Mouse (Mus musculus) ES-E14 (cell line): ENCODE measurements at regions not wholly inside any gene's neighbourhood (a gene's known extent, or its start where the extent isn't known, plus 50 kb on each side); places are given as distances from the start of the nearest gene placed in this dataset.

Experiments used
- DNase-seq: peaks from one replicate; pipeline ENCODE4 v3.0.0-alpha.2; 2013; ENCODE audit warnings: low read depth, low spot score
- H3K27ac ChIP-seq: 2 replicates; pipeline ENCODE4 v1.5.1; 2012; ENCODE audit warnings: low read depth, mild to moderate bottlenecking, low read length, moderate library complexity, mixed read lengths; ENCODE audit not compliant: poor library complexity, insufficient read depth, severe bottlenecking
- H3K36me3 ChIP-seq: 2 replicates; pipeline ENCODE4 v1.6.1; 2012; ENCODE audit warnings: mild to moderate bottlenecking, low read length, moderate library complexity, mixed read lengths; ENCODE audit not compliant: control insufficient read depth, poor library complexity, insufficient read depth, severe bottlenecking
- H3K4me1 ChIP-seq, 2 experiments: fragments of 150-350 bp in 1 of 2; sonication (generic) in 1 of 2; 2 replicates each; pipeline ENCODE4 v1.6.1; 2012; ENCODE audit warnings: low read length in 2 of 2, mild to moderate bottlenecking in 1 of 2, mixed read lengths in 1 of 2; ENCODE audit not compliant: control insufficient read depth in 2 of 2, insufficient read depth in 2 of 2, poor library complexity in 1 of 2
- H3K4me3 ChIP-seq, 2 experiments: fragments of 150-350 bp in 1 of 2; sonication (generic) in 1 of 2; 2 replicates each; pipeline ENCODE4 v1.5.1; 2012; ENCODE audit warnings: low read length in 2 of 2, low read depth in 1 of 2, mild to moderate bottlenecking in 1 of 2, mixed read lengths in 1 of 2; ENCODE audit not compliant: insufficient read depth in 1 of 2, poor library complexity in 1 of 2, severe bottlenecking in 1 of 2
- H3K9ac ChIP-seq: 2 replicates; pipeline ENCODE4 v1.6.1; 2012; ENCODE audit warnings: low read depth, mild to moderate bottlenecking, low read length, mixed read lengths; ENCODE audit not compliant: poor library complexity, insufficient read depth, severe bottlenecking
- H3K9me3 ChIP-seq: fragments of 150-350 bp; sonication (generic); 2 replicates; pipeline ENCODE4 v1.6.1; 2012; ENCODE audit warnings: low read depth, mild to moderate bottlenecking, low read length; ENCODE audit not compliant: control insufficient read depth, insufficient read depth
- CHD2 ChIP-seq: IDR thresholded peaks from 2 replicates; pipeline ENCODE4 v1.6.1; 2014; ENCODE audit warnings: mild to moderate bottlenecking, low read depth, low read length, inconsistent platforms
- HCFC1 ChIP-seq: IDR thresholded peaks from 2 replicates; pipeline ENCODE4 v1.6.1; 2012; ENCODE audit warnings: low read length, inconsistent platforms, borderline replicate concordance; ENCODE audit not compliant: insufficient read depth
- MAFK ChIP-seq: IDR thresholded peaks from 2 replicates; pipeline ENCODE4 v1.6.1; 2014; ENCODE audit warnings: mild to moderate bottlenecking, low read depth, low read length, inconsistent platforms; ENCODE audit not compliant: insufficient read depth
- ZC3H11A ChIP-seq: IDR thresholded peaks from 2 replicates; pipeline ENCODE4 v1.6.1; 2012; ENCODE audit warnings: low read depth, mild to moderate bottlenecking, inconsistent platforms, low read length, borderline replicate concordance
- ZNF384 ChIP-seq: IDR thresholded peaks from 2 replicates; pipeline ENCODE4 v1.6.1; 2012; ENCODE audit warnings: low read depth, low read length, inconsistent platforms
- in situ Hi-C, 2 experiments: fragments of 600-800 bp; cut with MboI; formaldehyde crosslinking; loops; one replicate each; pipeline ENCODE4 v1.15.1; 2025; ENCODE audit warnings: low sequenced_read_pairs in 2 of 2, inconsistent platforms in 1 of 2; ENCODE audit not compliant: unreplicated experiment in 2 of 2

DNA sequence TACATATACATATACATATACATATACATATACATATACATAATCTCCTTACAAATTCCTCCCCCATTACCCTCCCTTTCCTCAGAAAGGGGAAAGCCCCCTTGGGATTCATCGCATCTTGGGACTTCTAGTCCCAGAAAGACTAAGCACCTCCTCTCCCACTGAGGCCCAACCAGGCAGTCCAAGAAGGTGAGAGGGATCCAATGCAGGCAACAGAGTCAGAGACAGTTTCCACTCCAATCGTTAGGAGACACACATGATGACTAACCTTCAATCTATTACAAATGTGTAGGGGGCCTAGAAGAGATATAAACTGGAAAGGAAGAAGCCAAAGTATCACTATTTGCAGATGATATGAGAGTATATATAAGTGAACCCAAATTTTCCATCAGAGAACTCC is 323.3 kb downstream of the Mat2b start:
- in situ Hi-C loops: no loop called here
- Histone ChIP-seq H3K9me3 (no peaks in the 10 kb centered on the region), H3K9ac (no peak overlapping the region), H3K4me1 (no peaks in the 10 kb centered on the region), H3K36me3 (no peaks in the 10 kb centered on the region), H3K27ac (no peak overlapping the region), H3K4me3 (no peak overlapping the region)
- TF ChIP-seq ZNF384: no peak
- DNase-seq: no peak

DNA sequence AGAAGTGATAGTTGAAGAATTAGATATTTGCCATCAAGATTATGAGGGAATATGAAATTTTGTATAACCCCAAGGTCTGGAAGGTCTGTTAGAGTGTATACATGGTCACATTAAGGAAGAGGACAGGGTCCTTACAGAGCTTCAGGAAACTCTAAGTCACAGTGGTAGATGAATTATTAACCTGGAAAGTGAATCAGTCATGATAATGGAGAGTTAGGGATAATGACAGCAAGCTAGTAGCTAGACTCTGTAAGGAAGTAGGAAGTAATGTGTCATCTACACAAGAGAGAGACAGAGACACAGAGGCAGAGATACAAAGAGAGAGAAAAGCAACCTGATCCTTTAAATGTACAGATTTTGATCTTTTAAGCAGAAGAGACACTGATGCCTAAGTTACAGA is 328.4 kb downstream of the Mat2b start:
- H3K4me1 ChIP-seq: no peaks in the 10 kb centered on the region
- no peak overlapping the region for H3K9ac ChIP-seq
- in situ Hi-C loops: no loop called here

DNA sequence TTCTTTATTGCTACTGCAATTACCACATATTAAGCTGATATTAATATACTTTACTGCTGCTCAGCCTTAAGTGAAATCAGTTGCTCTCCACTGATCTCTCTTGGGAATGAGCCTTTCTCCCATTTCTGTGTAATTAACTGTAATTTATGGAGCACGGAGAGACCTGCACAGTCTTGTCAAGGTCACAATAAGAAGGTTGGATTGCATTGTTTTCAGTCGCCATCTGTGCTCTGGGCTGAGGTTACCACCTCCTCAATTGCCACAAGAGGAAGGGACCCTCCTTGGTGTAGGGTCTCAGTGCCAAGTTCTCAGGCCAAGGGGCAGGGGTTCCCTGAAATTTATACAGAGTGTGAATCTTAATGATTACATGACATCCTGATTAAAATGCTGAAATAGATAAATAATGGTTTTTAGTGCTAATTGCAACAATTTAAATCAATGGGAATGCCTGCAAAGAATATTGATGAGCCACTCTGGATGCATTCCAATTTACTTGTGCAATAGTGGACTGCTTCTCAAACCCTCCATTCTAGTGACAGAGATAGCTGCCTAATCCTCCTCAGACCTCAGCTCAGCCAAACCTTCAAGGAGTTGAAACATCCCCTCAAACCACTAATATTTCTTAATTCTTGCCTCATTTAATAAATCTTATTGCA is 332.3 kb downstream of the Mat2b start:
- DNase-seq: no peak
- TF ChIP-seq ZC3H11A (no peak), ZNF384 (no peak), CHD2 (no peak), HCFC1 (no peak), MAFK (no peak)
- H3K27ac ChIP-seq: no peak overlapping the region
- H3K4me1 ChIP-seq: no peaks in the 10 kb centered on the region
- H3K4me3 ChIP-seq: no peak overlapping the region
- H3K9ac ChIP-seq: no peak overlapping the region
- in situ Hi-C loops: no loop called here
- H3K36me3 ChIP-seq: no peaks in the 10 kb centered on the region
- no peaks in the 10 kb centered on the region for H3K9me3 ChIP-seq

More for the DNA sequence above, 328.4 kb downstream of the Mat2b start:
- no peaks in the 10 kb centered on the region for H3K36me3 ChIP-seq
- H3K27ac ChIP-seq: no peak overlapping the region
- H3K9me3 ChIP-seq: no peaks in the 10 kb centered on the region
- no peak overlapping the region for H3K4me3 ChIP-seq
- TF ChIP-seq HCFC1: no peak
- TF ChIP-seq CHD2: no peak
- TF ChIP-seq ZNF384: no peak
- no peak for TF ChIP-seq MAFK
- TF ChIP-seq ZC3H11A: no peak
- DNase-seq: no peak
